Mouse (Mus musculus): ENCODE data around the gene Reck. TPM values are rescaled to one million over a fixed set of nuclear protein-coding genes. Genes with fewer than 3 reads are reported as not detected.

The Reck gene
- total RNA-seq, 2 experiments from 2014 or later = 6.5 TPM

DNA sequence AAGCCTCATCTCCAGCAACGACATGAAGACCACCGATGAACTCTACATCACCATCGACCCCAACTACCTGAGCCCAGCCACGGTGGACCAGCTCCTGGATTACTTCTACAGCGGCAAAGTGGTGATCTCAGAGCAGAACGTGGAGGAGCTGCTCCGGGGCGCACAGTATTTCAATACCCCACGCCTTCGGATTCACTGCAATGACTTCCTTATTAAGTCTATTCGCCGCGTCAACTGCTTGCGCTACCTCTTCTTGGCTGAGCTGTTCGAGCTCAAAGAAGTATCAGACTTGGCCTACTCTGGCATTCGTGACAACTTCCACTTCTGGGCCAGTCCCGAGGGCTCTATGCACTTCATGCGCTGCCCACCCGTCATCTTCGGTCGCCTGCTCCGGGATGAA lies 108.4 kb downstream of the Reck start:
- intact Hi-C loops (cut with DNase I) = loop anchor here (5.0 kb wide), 2 partner anchors 36 to 76 kb away; no protein-coding TSS in a partner anchor
- no peak for DNase-seq (ENCODE audit: low spot score)

DNA sequence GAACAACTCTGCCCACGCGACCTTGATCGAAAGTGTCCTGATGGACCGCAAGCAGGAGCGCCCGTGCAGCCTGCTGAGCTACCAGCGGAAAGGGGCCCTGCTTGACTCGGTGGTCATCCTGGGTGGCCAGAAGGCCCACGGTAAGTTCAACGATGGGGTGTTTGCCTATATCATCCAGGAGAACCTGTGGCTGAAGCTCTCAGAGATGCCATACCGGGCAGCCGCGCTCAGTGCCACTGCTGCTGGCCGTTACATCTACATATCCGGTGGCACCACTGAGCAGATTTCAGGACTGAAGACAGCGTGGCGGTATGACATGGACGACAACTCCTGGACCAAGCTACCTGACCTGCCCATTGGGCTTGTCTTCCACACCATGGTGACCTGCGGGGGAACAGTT lies 109.0 kb downstream of the Reck start:
- intact Hi-C loops (cut with DNase I) = loop anchor here (5.0 kb wide), 2 partner anchors 37 to 77 kb away; no protein-coding TSS in a partner anchor
- DNase-seq (ENCODE audit: low spot score) = no peak

DNA sequence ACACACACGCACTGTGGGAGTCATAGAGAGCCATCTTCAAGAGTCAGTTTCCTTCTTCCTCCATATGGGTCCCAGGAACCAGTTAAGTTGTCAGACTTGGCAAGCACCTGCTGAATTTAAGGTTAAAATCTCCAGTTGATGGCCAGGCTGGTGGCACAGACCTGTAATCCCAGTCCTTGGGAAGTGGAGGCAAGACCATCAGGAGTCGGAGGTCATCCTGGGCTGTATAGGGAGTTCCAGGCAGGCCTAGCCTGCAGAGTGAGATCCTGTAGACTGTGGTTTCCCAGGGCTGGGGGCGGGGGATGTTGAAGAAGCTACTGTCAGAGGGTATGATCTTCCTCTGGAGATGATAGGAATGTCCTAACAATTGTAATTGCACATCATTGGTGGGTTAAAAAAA lies 113.6 kb downstream of the Reck start:
- intact Hi-C loops (cut with DNase I) = no loop called here
- DNase-seq (ENCODE audit: low spot score) = no peak

DNA sequence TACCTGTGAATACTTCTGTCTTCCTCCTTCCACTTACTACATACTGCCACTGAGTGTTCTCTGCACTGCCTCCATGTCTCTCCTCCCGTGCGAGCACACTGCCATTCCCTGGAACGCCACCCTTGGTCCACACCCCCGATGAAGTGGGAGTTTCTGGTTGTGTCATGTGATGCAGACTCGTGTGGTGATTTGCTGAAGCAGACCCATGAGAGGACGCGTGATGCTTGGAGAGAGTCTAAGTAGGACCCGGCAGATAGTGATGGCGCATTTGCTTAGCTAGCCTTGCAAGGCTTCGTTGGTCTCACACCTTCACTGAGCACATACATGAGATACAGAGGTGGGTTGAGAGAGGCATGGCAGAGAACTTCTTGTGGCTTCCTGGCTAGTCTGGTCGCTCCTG lies 117.7 kb downstream of the Reck start:
- intact Hi-C loops (cut with DNase I) = no loop called here
- DNase-seq (ENCODE audit: low spot score) = no peak

DNA sequence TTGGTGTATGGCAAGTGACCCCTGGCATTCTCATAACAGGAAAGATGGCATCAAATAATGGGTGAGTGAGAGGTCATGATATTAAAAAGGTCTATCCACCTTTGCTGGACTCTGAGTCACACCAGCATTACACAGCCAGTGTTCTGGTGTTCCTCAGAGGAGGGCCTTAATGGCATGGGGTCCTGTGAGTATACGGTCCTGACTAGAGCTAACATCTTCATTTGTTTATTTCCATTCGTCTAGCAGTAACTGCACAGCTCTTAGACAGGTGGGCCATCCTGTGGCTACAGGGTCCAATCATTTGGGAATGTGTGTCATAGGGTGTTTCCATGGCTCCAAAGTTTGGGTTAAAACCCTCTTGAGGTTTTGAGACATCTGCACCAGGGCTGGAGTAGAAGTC lies 119.0 kb downstream of the Reck start:
- no peak for DNase-seq (ENCODE audit: low spot score)
- intact Hi-C loops (cut with DNase I) = no loop called here

Other genes with a start within 250 kb of the Reck start
- 10 to 100 TPM; 35.9 to 42.4 TPM for gene Npr2, start 243.6 kb upstream of the Reck start, total RNA-seq (2021)
- gene Spag8, start 221.9 kb upstream of the Reck start, total RNA-seq (2021) = under 1 TPM; 0.21 to 0.31 TPM
- gene Hint2, start 219.1 kb upstream of the Reck start, total RNA-seq (2021) = 100 to 1,000 TPM; 138 to 147 TPM
- 10 to 100 TPM; 15.8 to 16.9 TPM for gene Tmem8b, start 206.6 kb upstream of the Reck start, total RNA-seq (2021)
- gene Fam221b, start 206.4 kb upstream of the Reck start, total RNA-seq (2021) = under 1 TPM; 0.20 to 0.26 TPM
- gene Olfr70, start 174.7 kb upstream of the Reck start, total RNA-seq (2021) = not detected
- not detected for gene Olfr71, start 165.3 kb upstream of the Reck start, total RNA-seq (2021)
- gene Hrct1, start 148.3 kb upstream of the Reck start, total RNA-seq (2021) = 1 to 10 TPM; 3.3 to 3.4 TPM
- gene Spaar, start 145.5 kb upstream of the Reck start, total RNA-seq (2021) = 1 to 10 TPM; 4.8 to 4.9 TPM
- not detected for gene Olfr159, start 104.5 kb upstream of the Reck start, total RNA-seq (2021)
- not detected for gene Olfr156, start 51.6 kb upstream of the Reck start, total RNA-seq (2021)
- not detected for gene Olfr157, start 35.3 kb upstream of the Reck start, total RNA-seq (2021)
- gene Olfr155, start 24.0 kb upstream of the Reck start, total RNA-seq (2021) = not detected
- gene Glipr2, start 81.9 kb downstream of the Reck start, total RNA-seq (2021) = 1 to 10 TPM; 3.6 to 4.3 TPM
- not detected for gene Ccin, start 108.0 kb downstream of the Reck start, total RNA-seq (2021)
- gene Clta, start 128.9 kb downstream of the Reck start, total RNA-seq (2021) = 10 to 100 TPM; 77.8 to 84.2 TPM
- gene Gne, start 208.6 kb downstream of the Reck start, total RNA-seq (2021) = 10 to 100 TPM; 25.7 to 28.7 TPM